Mouse (Mus musculus): ENCODE data around the gene Aip.
"Not testable (repeated sequence)": the region's sequence is repeated elsewhere in the genome, so short reads cannot be mapped to it uniquely, and the experiment has no call there.

The Aip gene

DNA sequence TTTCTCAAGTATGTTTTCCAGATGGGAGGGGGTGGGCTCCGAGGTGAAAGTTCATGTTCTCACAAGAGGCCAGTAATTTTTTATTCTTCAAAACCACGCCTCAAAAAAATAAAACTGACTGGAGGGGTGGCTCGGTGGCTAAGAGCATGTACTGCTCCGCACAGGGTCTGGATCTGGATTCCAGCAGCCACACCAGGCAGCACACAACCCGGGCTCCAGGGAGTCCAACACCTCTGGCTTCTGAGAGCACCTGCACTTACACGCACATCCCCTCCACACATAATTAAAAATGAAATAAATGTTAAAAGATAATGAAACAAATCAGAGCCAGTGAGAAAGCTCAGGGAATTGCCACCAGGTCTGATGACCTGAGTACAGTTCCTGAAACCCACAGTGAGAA, 59.4 kb downstream of the Aip start:
- in situ Hi-C loops (cut with MboI, MseI), result no loop called here

DNA sequence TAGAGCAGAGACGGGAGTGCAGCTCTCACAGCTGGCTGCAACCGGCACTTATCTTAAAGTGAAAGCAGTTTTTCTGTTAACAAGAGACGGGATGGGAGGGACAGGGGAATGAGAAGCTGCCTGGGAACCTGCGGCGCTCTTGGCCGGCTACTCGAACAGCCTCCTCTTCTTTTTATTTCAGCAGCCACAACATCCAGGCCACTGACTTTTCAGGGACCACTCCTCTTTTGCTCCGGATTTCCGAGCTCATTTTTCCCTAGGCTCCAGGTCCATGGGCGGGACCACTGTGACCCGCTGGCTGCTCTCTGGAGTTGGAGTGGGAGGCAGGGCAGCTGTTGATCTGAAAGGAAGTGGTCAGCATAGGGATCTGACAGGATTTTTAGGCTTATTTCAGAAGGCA, 61.2 kb downstream of the Aip start:
- in situ Hi-C loops (cut with MboI, MseI), result not testable (repeated sequence)

All from T-helper 1 cell (primary cell).